Mouse (Mus musculus) midbrain, postnatal 0 days (tissue): ENCODE results near the gene Slit3. TPM values are rescaled to one million over a fixed set of nuclear protein-coding genes. Genes with fewer than 3 reads are reported as not detected.

Source experiments
- ATAC-seq: fragments of 200-750 bp; cut with Nextera tagmentation; 2 replicates; pipeline ENCODE4 v1.8.0; 2017; ENCODE audit warnings: moderate number of reproducible peaks, mild to moderate bottlenecking, moderate TSS enrichment, moderate library complexity; ENCODE audit not compliant: low FRiP score
- DNase-seq: peaks from one replicate; pipeline ENCODE4 v3.0.0-alpha.2; 2015; ENCODE audit warnings: low spot score
- H3K27ac ChIP-seq: fragments of 300-500 bp; sonication (generic); 2 replicates; pipeline ENCODE4 v1.5.1; 2014; ENCODE audit warnings: low read depth, mild to moderate bottlenecking, low read length, mixed read lengths
- H3K27me3 ChIP-seq: fragments of 300-500 bp; sonication (generic); 2 replicates; pipeline ENCODE4 v1.6.1; 2014; ENCODE audit warnings: low read length, control low read depth, mixed read lengths; ENCODE audit not compliant: insufficient read depth
- H3K36me3 ChIP-seq: fragments of 300-500 bp; sonication (generic); 2 replicates; pipeline ENCODE4 v1.6.1; 2014; ENCODE audit warnings: low read length, control low read depth, mixed read lengths; ENCODE audit not compliant: insufficient read depth
- H3K4me1 ChIP-seq: fragments of 300-500 bp; sonication (generic); 2 replicates; pipeline ENCODE4 v1.6.1; 2014; ENCODE audit warnings: mild to moderate bottlenecking, control low read depth, antibody characterized with exemption, low read length, mixed read lengths; ENCODE audit not compliant: insufficient read depth
- H3K4me2 ChIP-seq: fragments of 300-500 bp; sonication (generic); 2 replicates; pipeline ENCODE4 v1.6.1; 2014; ENCODE audit warnings: low read depth, mild to moderate bottlenecking, low read length, mixed read lengths; ENCODE audit not compliant: poor library complexity, severe bottlenecking
- H3K4me3 ChIP-seq: fragments of 300-500 bp; sonication (generic); 2 replicates; pipeline ENCODE4 v1.5.1; 2014; ENCODE audit warnings: low read depth, mild to moderate bottlenecking, low read length, moderate library complexity
- H3K9ac ChIP-seq: fragments of 300-500 bp; sonication (generic); replicated peaks from 2 replicates; pipeline ENCODE4 v1.6.1; 2014; ENCODE audit warnings: mild to moderate bottlenecking, low read length, moderate library complexity, mixed read lengths; ENCODE audit not compliant: poor library complexity, severe bottlenecking
- H3K9me3 ChIP-seq: fragments of 300-500 bp; sonication (generic); 2 replicates; pipeline ENCODE4 v1.6.1; 2016; ENCODE audit warnings: low read length, control low read depth
- CTCF ChIP-seq: IDR thresholded peaks from 2 replicates; pipeline ENCODE4 v1.5.1; 2016; ENCODE audit warnings: antibody characterized with exemption, mild to moderate bottlenecking
- WGBS: fragments of 180-500 bp; shearing (Covaris S2); extraction: QIAGEN DNeasy Blood & Tissue Kit; methylation state at CpG from one replicate; pipeline ENCODE4 v1.1.7; 2014; 5-methylcytosine and 5-hydroxymethylcytosine counted together
- polyA plus RNA-seq: library from polyadenylated mRNA; unstranded; fragments of >200 nt; fragmentation: Nextera tagmentation; extraction: Ambion mirVana; gene quantifications from 2 replicates; pipeline ENCODE4 v1.2.1, GENCODE M21; 2015
- total RNA-seq: library from RNA; depleted of rRNA; stranded (reverse); fragments of >200 nt; gene quantifications from 2 replicates; pipeline ENCODE4 v1.2.3, GENCODE M21; 2014

Gene Slit3
- total and polyA plus RNA-seq, 2 experiments from 2014 or later: 3.6 to 7.7 TPM

- Histone ChIP-seq H3K27me3 (no peaks in the 10 kb centered on the region), H3K4me1 (no peaks in the 10 kb centered on the region; the same call in 1 of the 2 replicates), H3K36me3 (no peaks in the 10 kb centered on the region), H3K9me3 (no peaks in the 10 kb centered on the region), H3K9ac (no peak overlapping the region), H3K27ac (peak overlapping the region; percentile 32; the same call in 1 of the 2 replicates), H3K4me2 (peak overlapping the region; percentile 23), H3K4me3 (no peak overlapping the region)
- ATAC-seq (peak; percentile 48; the same call in 1 of the 2 replicates), DNase-seq (no peak)
- 20% methylated on average over 3 of the region's 3 CpGs for WGBS
- no peak for TF ChIP-seq CTCF
These were observed 517.9 kb downstream of the Slit3 start for GRCm38 (mm10) chr11:35638862-35639384.

GRCm38 (mm10) chr11:35639428-35639827 is 518.4 kb downstream of the Slit3 start:
- Histone ChIP-seq H3K9me3 (no peaks in the 10 kb centered on the region), H3K36me3 (no peaks in the 10 kb centered on the region), H3K4me2 (peak overlapping the region; percentile 23), H3K4me1 (no peaks in the 10 kb centered on the region; the same call in 1 of the 2 replicates), H3K27me3 (no peaks in the 10 kb centered on the region), H3K27ac (peak overlapping the region; percentile 32; the same call in 1 of the 2 replicates), H3K9ac (no peak overlapping the region), H3K4me3 (no peak overlapping the region)
- TF ChIP-seq CTCF: no peak
- DNase-seq: peak; percentile 58
- WGBS: 14% methylated on average over 11 of the region's 11 CpGs
- peak; percentile 39; the same call in 1 of the 2 replicates for ATAC-seq

DNA sequence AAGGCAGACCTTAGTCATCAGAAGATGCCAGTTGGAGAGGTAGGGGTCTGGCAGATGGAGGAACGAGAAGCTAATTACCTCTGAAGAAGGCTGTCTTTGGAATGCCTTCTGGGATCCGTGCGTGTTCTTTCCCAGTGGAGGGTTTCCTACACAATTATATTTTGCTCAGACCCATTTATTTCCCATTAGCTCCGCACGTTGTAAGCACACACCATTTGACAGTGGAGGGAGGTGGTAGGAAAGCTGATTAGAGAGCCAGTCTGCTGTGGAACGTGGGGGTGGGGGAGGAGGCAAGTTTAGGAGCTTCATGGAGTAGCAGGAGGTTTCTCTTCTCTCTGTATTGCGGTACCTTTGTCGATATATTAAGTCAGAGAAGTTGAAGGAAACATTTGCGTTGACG is 530.3 kb downstream of the Slit3 start:
- Histone ChIP-seq H3K9me3 (no peaks in the 10 kb centered on the region), H3K4me2 (no peak overlapping the region), H3K4me3 (no peak overlapping the region), H3K36me3 (no peaks in the 10 kb centered on the region), H3K9ac (no peak overlapping the region), H3K27ac (no peak overlapping the region), H3K27me3 (no peaks in the 10 kb centered on the region), H3K4me1 (no peaks in the 10 kb centered on the region)
- ATAC-seq (no peak), DNase-seq (no peak)
- no peak for TF ChIP-seq CTCF
- WGBS: 70% methylated on average over 10 of the region's 10 CpGs

DNA sequence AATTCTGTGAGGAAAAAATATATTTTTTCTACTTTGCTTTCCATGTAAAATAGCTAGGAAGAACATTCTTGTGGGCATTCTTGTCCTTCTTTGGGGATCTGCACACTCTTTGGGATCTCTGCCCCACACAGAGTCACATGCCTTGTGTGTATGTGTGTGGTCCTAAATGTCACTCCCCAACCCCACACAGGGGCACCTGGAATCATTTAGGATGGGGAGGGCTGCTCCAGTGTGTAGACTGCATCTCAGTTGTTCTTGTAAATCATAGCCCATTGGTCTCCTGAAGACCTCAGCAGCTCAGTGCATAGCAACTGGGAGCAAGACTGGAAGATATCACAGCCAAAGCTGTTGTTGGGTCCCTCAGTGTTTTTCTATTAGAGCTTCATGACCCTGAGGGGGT is 534.8 kb downstream of the Slit3 start:
- H3K27ac ChIP-seq: no peak overlapping the region
- no peaks in the 10 kb centered on the region for H3K9me3 ChIP-seq
- TF ChIP-seq CTCF: no peak
- H3K4me2 ChIP-seq: no peak overlapping the region
- no peaks in the 10 kb centered on the region for H3K4me1 ChIP-seq
- no peaks in the 10 kb centered on the region for H3K36me3 ChIP-seq
- H3K27me3 ChIP-seq: peaks cover 3% of the 10 kb centered on the region; the same call in 1 of the 2 replicates
- DNase-seq (no peak), ATAC-seq (no peak)
- H3K9ac ChIP-seq: no peak overlapping the region
- no peak overlapping the region for H3K4me3 ChIP-seq

GRCm38 (mm10) chr11:35657582-35657981 is 536.6 kb downstream of the Slit3 start:
- no peak overlapping the region for H3K4me2 ChIP-seq
- no peaks in the 10 kb centered on the region for H3K9me3 ChIP-seq
- no peak for ATAC-seq
- no peak overlapping the region for H3K4me3 ChIP-seq
- H3K4me1 ChIP-seq: no peaks in the 10 kb centered on the region
- H3K9ac ChIP-seq: no peak overlapping the region
- no peak for DNase-seq
- H3K27ac ChIP-seq: no peak overlapping the region
- H3K36me3 ChIP-seq: no peaks in the 10 kb centered on the region
- WGBS: 83% methylated on average over 6 of the region's 6 CpGs
- H3K27me3 ChIP-seq: peaks cover 7% of the 10 kb centered on the region; the same call in 1 of the 2 replicates
- no peak for TF ChIP-seq CTCF

- ATAC-seq: no peak
- 90% methylated on average over 4 of the region's 4 CpGs for WGBS
- no peaks in the 10 kb centered on the region for H3K36me3 ChIP-seq
These were observed 539.9 kb downstream of the Slit3 start for GRCm38 (mm10) chr11:35660967-35661366.

More at GRCm38 (mm10) chr11:35660967-35661366, 539.9 kb downstream of the Slit3 start:
- Histone ChIP-seq H3K4me1 (no peaks in the 10 kb centered on the region), H3K4me2 (no peak overlapping the region), H3K4me3 (no peak overlapping the region), H3K27ac (no peak overlapping the region), H3K27me3 (peaks cover 7% of the 10 kb centered on the region; the same call in 1 of the 2 replicates), H3K9ac (no peak overlapping the region), H3K9me3 (no peaks in the 10 kb centered on the region)
- TF ChIP-seq CTCF: no peak
- DNase-seq: no peak
